Mouse (Mus musculus): ENCODE measurements around the gene Gm21974. TPM values are rescaled to one million over a fixed set of nuclear protein-coding genes. Genes with fewer than 3 reads are reported as not detected.
"Not testable (repeated sequence)": the region's sequence is repeated elsewhere in the genome, so short reads cannot be mapped to it uniquely, and the experiment has no call there.

Gm21974 gene
- polyA plus RNA-seq, 1 experiment from 2014 or later: not detected

GRCm38 (mm10) chr7:127858258-127858657 lies 37.0 kb downstream of the Gm21974 start:
- no peak for DNase-seq (ENCODE audit: low spot score)
- Histone ChIP-seq H3K9me3 (replicated peaks; ENCODE audit: control insufficient read depth, low read length) (no peaks in the 10 kb centered on the region), H3K27ac (ENCODE audit: low read depth, low read length) (no peak overlapping the region), H3K4me2 (ENCODE audit: low read length) (no peak overlapping the region), H3K9ac (ENCODE audit: low read length) (no peak overlapping the region), H3K36me3 (ENCODE audit: control insufficient read depth, insufficient read depth, low read length) (no peaks in the 10 kb centered on the region), H3K4me3 (ENCODE audit: low read depth, low read length) (no peak overlapping the region), H3K4me1 (ENCODE audit: control insufficient read depth, insufficient read depth, low read length) (no peaks in the 10 kb centered on the region), H3K27me3 (replicated peaks; ENCODE audit: control insufficient read depth, insufficient read depth, low read length) (no peaks in the 10 kb centered on the region)
- 97% methylated on average over 6 of the region's 6 CpGs for WGBS
- ATAC-seq: no peak

- DNase-seq (ENCODE audit: low spot score): no peak
Measured at GRCm38 (mm10) chr7:127850906-127851305, 44.3 kb downstream of the Gm21974 start.

GRCm38 (mm10) chr7:127849973-127850875 lies 45.0 kb downstream of the Gm21974 start:
- ATAC-seq: no peak
- WGBS: 79% methylated on average over 6 of the region's 6 CpGs

More at GRCm38 (mm10) chr7:127850906-127851305, 44.3 kb downstream of the Gm21974 start:
- 0 out of 2 replicates have a peak, but pooled peaks cover 3% of the 10 kb centered on the region for H3K36me3 ChIP-seq (ENCODE audit: control insufficient read depth, insufficient read depth, low read length)
- ATAC-seq: no peak
- H3K27me3 ChIP-seq (replicated peaks; ENCODE audit: control insufficient read depth, insufficient read depth, low read length): no peaks in the 10 kb centered on the region
- 78% methylated on average over 5 of the region's 5 CpGs for WGBS
- no peak overlapping the region for H3K9ac ChIP-seq (ENCODE audit: low read length)
- H3K4me3 ChIP-seq (ENCODE audit: low read depth, low read length): no peak overlapping the region
- no peak overlapping the region for H3K4me2 ChIP-seq (ENCODE audit: low read length)
- H3K9me3 ChIP-seq (replicated peaks; ENCODE audit: control insufficient read depth, low read length): no peaks in the 10 kb centered on the region
- H3K4me1 ChIP-seq (ENCODE audit: control insufficient read depth, insufficient read depth, low read length): no peaks in the 10 kb centered on the region
- H3K27ac ChIP-seq (ENCODE audit: low read depth, low read length): no peak overlapping the region

GRCm38 (mm10) chr7:127842001-127842718 lies 53.1 kb downstream of the Gm21974 start:
- under 1% methylated on average over 40 of the region's 40 CpGs for WGBS
- no peaks in the 10 kb centered on the region for H3K9me3 ChIP-seq (replicated peaks; ENCODE audit: control insufficient read depth, low read length)

More at GRCm38 (mm10) chr7:127849973-127850875, 45.0 kb downstream of the Gm21974 start:
- no peak overlapping the region for H3K27ac ChIP-seq (ENCODE audit: low read depth, low read length)
- no peak overlapping the region for H3K9ac ChIP-seq (ENCODE audit: low read length)
- H3K4me3 ChIP-seq (ENCODE audit: low read depth, low read length): no peak overlapping the region
- no peaks in the 10 kb centered on the region for H3K9me3 ChIP-seq (replicated peaks; ENCODE audit: control insufficient read depth, low read length)
- H3K36me3 ChIP-seq (ENCODE audit: control insufficient read depth, insufficient read depth, low read length): 0 out of 2 replicates have a peak, but pooled peaks cover 3% of the 10 kb centered on the region
- H3K27me3 ChIP-seq (replicated peaks; ENCODE audit: control insufficient read depth, insufficient read depth, low read length): no peaks in the 10 kb centered on the region
- H3K4me2 ChIP-seq (ENCODE audit: low read length): no peak overlapping the region
- H3K4me1 ChIP-seq (ENCODE audit: control insufficient read depth, insufficient read depth, low read length): no peaks in the 10 kb centered on the region
- DNase-seq (ENCODE audit: low spot score): no peak

GRCm38 (mm10) chr7:127841340-127842000 lies 53.8 kb downstream of the Gm21974 start:
- Histone ChIP-seq H3K27me3 (replicated peaks; ENCODE audit: control insufficient read depth, insufficient read depth, low read length) (no peaks in the 10 kb centered on the region), H3K4me1 (ENCODE audit: control insufficient read depth, insufficient read depth, low read length) (peaks cover 4% of the 10 kb centered on the region), H3K27ac (ENCODE audit: low read depth, low read length) (peak overlapping the region; percentile 90), H3K36me3 (ENCODE audit: control insufficient read depth, insufficient read depth, low read length) (no peaks in the 10 kb centered on the region), H3K4me2 (ENCODE audit: low read length) (peak overlapping the region; percentile 98), H3K4me3 (ENCODE audit: low read depth, low read length) (peak overlapping the region; percentile 68), H3K9ac (ENCODE audit: low read length) (peak overlapping the region; percentile 68), H3K9me3 (replicated peaks; ENCODE audit: control insufficient read depth, low read length) (no peaks in the 10 kb centered on the region)
- WGBS: under 1% methylated on average over 46 of the region's 46 CpGs
- peak; percentile 97 for DNase-seq (ENCODE audit: low spot score)
- ATAC-seq: peak; percentile 96

More at GRCm38 (mm10) chr7:127842001-127842718, 53.1 kb downstream of the Gm21974 start:
- no peaks in the 10 kb centered on the region for H3K36me3 ChIP-seq (ENCODE audit: control insufficient read depth, insufficient read depth, low read length)
- no peaks in the 10 kb centered on the region for H3K27me3 ChIP-seq (replicated peaks; ENCODE audit: control insufficient read depth, insufficient read depth, low read length)
- H3K4me2 ChIP-seq (ENCODE audit: low read length): peak overlapping the region; percentile 98
- DNase-seq (ENCODE audit: low spot score) (peak; percentile 84), ATAC-seq (peak; percentile 59)
- peak overlapping the region; percentile 68 for H3K4me3 ChIP-seq (ENCODE audit: low read depth, low read length)
- H3K4me1 ChIP-seq (ENCODE audit: control insufficient read depth, insufficient read depth, low read length): peaks cover 4% of the 10 kb centered on the region
- H3K9ac ChIP-seq (ENCODE audit: low read length): peak overlapping the region; percentile 68
- peak overlapping the region; percentile 90 for H3K27ac ChIP-seq (ENCODE audit: low read depth, low read length)

GRCm38 (mm10) chr7:127840886-127841285 lies 54.4 kb downstream of the Gm21974 start:
- H3K27me3 ChIP-seq (replicated peaks; ENCODE audit: control insufficient read depth, insufficient read depth, low read length): no peaks in the 10 kb centered on the region
- no peaks in the 10 kb centered on the region for H3K36me3 ChIP-seq (ENCODE audit: control insufficient read depth, insufficient read depth, low read length)
- WGBS: 1% methylated on average over 15 of the region's 15 CpGs
- no peaks in the 10 kb centered on the region for H3K9me3 ChIP-seq (replicated peaks; ENCODE audit: control insufficient read depth, low read length)
- peak overlapping the region; percentile 68 for H3K4me3 ChIP-seq (ENCODE audit: low read depth, low read length)
- peak overlapping the region; percentile 68 for H3K9ac ChIP-seq (ENCODE audit: low read length)
- no peak for DNase-seq (ENCODE audit: low spot score)
- ATAC-seq: peak; percentile 21
- H3K4me1 ChIP-seq (ENCODE audit: control insufficient read depth, insufficient read depth, low read length): peaks cover 4% of the 10 kb centered on the region
- peak overlapping the region; percentile 90 for H3K27ac ChIP-seq (ENCODE audit: low read depth, low read length)
- H3K4me2 ChIP-seq (ENCODE audit: low read length): peak overlapping the region; percentile 98

- DNase-seq (ENCODE audit: low spot score): not testable (repeated sequence)
Measured at GRCm38 (mm10) chr7:127840031-127840430, 55.2 kb downstream of the Gm21974 start.

GRCm38 (mm10) chr7:127837878-127838277 lies 57.4 kb downstream of the Gm21974 start:
- not testable (repeated sequence) for DNase-seq (ENCODE audit: low spot score); H3K4me2 ChIP-seq (ENCODE audit: low read length); H3K27ac ChIP-seq (ENCODE audit: low read depth, low read length); H3K9me3 ChIP-seq (replicated peaks; ENCODE audit: control insufficient read depth, low read length); H3K36me3 ChIP-seq (ENCODE audit: control insufficient read depth, insufficient read depth, low read length); H3K27me3 ChIP-seq (replicated peaks; ENCODE audit: control insufficient read depth, insufficient read depth, low read length); H3K4me1 ChIP-seq (ENCODE audit: control insufficient read depth, insufficient read depth, low read length); H3K9ac ChIP-seq (ENCODE audit: low read length); H3K4me3 ChIP-seq (ENCODE audit: low read depth, low read length); ATAC-seq
- WGBS: 80% methylated on average over 4 of the region's 4 CpGs

More at GRCm38 (mm10) chr7:127840031-127840430, 55.2 kb downstream of the Gm21974 start:
- H3K36me3 ChIP-seq (ENCODE audit: control insufficient read depth, insufficient read depth, low read length); H3K4me1 ChIP-seq (ENCODE audit: control insufficient read depth, insufficient read depth, low read length); H3K4me3 ChIP-seq (ENCODE audit: low read depth, low read length); H3K9ac ChIP-seq (ENCODE audit: low read length); H3K27me3 ChIP-seq (replicated peaks; ENCODE audit: control insufficient read depth, insufficient read depth, low read length); H3K9me3 ChIP-seq (replicated peaks; ENCODE audit: control insufficient read depth, low read length); ATAC-seq; H3K4me2 ChIP-seq (ENCODE audit: low read length); H3K27ac ChIP-seq (ENCODE audit: low read depth, low read length): not testable (repeated sequence)
- 71% methylated on average over 2 of the region's 2 CpGs for WGBS

Data from forebrain, embryonic 14.5 days (tissue).